In genomic region chr19:25506616-25507015, GRCm38 (mm10) we compare ENCODE assay signal across 10 mouse cellular contexts. TPM values are rescaled to one million over a fixed set of nuclear protein-coding genes. Genes with fewer than 3 reads are reported as not detected.
DNase-seq lines count a peak whose midpoint lies in the region; ATAC-seq lines count a peak whose summit lies in the region.
"Had no signal": no experiment of that assay in that cellular context is flagged by ENCODE, and none has a peak within 500 bp of the region (broad histone marks: within the 10 kb centered on the region; RNA-seq: fewer than 3 reads in every experiment).

No protein-coding gene starts in this region.

- no peaks in the 10 kb centered on the region for H3K36me3 ChIP-seq in heart, embryonic 10.5 days
- no peaks in the 10 kb centered on the region for H3K36me3 ChIP-seq in hindbrain, embryonic 14.5 days (replicated peaks; ENCODE audit: control insufficient read depth, insufficient read depth)
- no peaks in the 10 kb centered on the region for H3K36me3 ChIP-seq in midbrain, embryonic 16.5 days (ENCODE audit: control insufficient read depth, insufficient read depth, low read length)

- H3K9me3 ChIP-seq in heart, embryonic 10.5 days: no peaks in the 10 kb centered on the region
- no peaks in the 10 kb centered on the region for H3K9me3 ChIP-seq in hindbrain, embryonic 14.5 days (ENCODE audit: control insufficient read depth, low read length)
- H3K9me3 ChIP-seq in midbrain, embryonic 16.5 days (replicated peaks; ENCODE audit: control insufficient read depth, low read length, poor library complexity, severe bottlenecking): no peaks in the 10 kb centered on the region

- no peak overlapping the region for H3K9ac ChIP-seq in hindbrain, embryonic 14.5 days
- H3K9ac ChIP-seq in midbrain, embryonic 16.5 days (ENCODE audit: low read depth, low read length): no peak overlapping the region

- ATAC-seq in hindbrain, embryonic 14.5 days (ENCODE audit: low FRiP score): no peak
- no peak for ATAC-seq in midbrain, embryonic 16.5 days

- no peak for DNase-seq in heart, embryonic 10.5 days (ENCODE audit: low spot score)
- DNase-seq in heart, adult 9 months (ENCODE audit: low spot score in 2 of 2): no peak
- peak; percentile 31 for DNase-seq in embryo, embryonic 9.5 days (ENCODE audit: extremely low spot score)
- DNase-seq in hindbrain, embryonic 14.5 days (ENCODE audit: low spot score): no peak
- DNase-seq in urinary bladder, adult 18-20 months (ENCODE audit: low spot score in 2 of 2): no peak
- no peak for DNase-seq in lung, postnatal 14 days
- no peak for DNase-seq in gastrocnemius, adult 18-20 months (ENCODE audit: low spot score)

- 2% methylated on average over 23 of the region's 23 CpGs for WGBS in heart, embryonic 10.5 days
- 2% methylated on average over 23 of the region's 23 CpGs for WGBS in hindbrain, embryonic 14.5 days
- 3% methylated on average over 23 of the region's 23 CpGs for WGBS in midbrain, embryonic 16.5 days

- H3K4me2 ChIP-seq in hindbrain, embryonic 14.5 days (replicated peaks): peak overlapping the region; percentile 40
- peak overlapping the region; percentile 53 for H3K4me2 ChIP-seq in midbrain, embryonic 16.5 days (ENCODE audit: low read length)

- peaks cover 88% of the 10 kb centered on the region for H3K27me3 ChIP-seq in heart, embryonic 10.5 days (ENCODE audit: insufficient read depth, poor library complexity, severe bottlenecking)
- H3K27me3 ChIP-seq in hindbrain, embryonic 14.5 days (ENCODE audit: control insufficient read depth, insufficient read depth, low read length): peaks cover 75% of the 10 kb centered on the region
- peaks cover 45% of the 10 kb centered on the region for H3K27me3 ChIP-seq in midbrain, embryonic 16.5 days (ENCODE audit: control insufficient read depth, insufficient read depth, low read depth, low read length)

- peak overlapping the region; percentile 56 for H3K4me3 ChIP-seq in heart, embryonic 10.5 days
- H3K4me3 ChIP-seq in hindbrain, embryonic 14.5 days (replicated peaks; ENCODE audit: low read length): peak overlapping the region; percentile 22; the same call in 1 of the 2 replicates
- peak overlapping the region; percentile 3; the same call in 1 of the 2 replicates for H3K4me3 ChIP-seq in midbrain, embryonic 16.5 days (ENCODE audit: low read depth, low read length)

- peaks cover 22% of the 10 kb centered on the region for H3K4me1 ChIP-seq in heart, embryonic 10.5 days
- peaks cover 9% of the 10 kb centered on the region; the same call in 1 of the 2 replicates for H3K4me1 ChIP-seq in hindbrain, embryonic 14.5 days (replicated peaks; ENCODE audit: control insufficient read depth, insufficient read depth, low read length)
- H3K4me1 ChIP-seq in midbrain, embryonic 16.5 days (ENCODE audit: control insufficient read depth, insufficient read depth, low read length): peaks cover 13% of the 10 kb centered on the region

- no peak overlapping the region for H3K27ac ChIP-seq in heart, embryonic 10.5 days
- no peak overlapping the region for H3K27ac ChIP-seq in hindbrain, embryonic 14.5 days
- no peak overlapping the region for H3K27ac ChIP-seq in midbrain, embryonic 16.5 days (ENCODE audit: low read length)

RNA-seq across cellular contexts. Expression of gene Dmrt1, which starts 1.2 kb away (rescaled TPM):
- polyA plus RNA-seq in heart, embryonic 10.5 days (2016; fragmentation: Nextera tagmentation; extraction: Ambion mirVana): not detected in 2 replicates
- not detected in 2 replicates for polyA plus RNA-seq in hindbrain, embryonic 14.5 days (2014; fragmentation: Nextera tagmentation; extraction: Ambion mirVana)
- not detected in 2 replicates for polyA plus RNA-seq in midbrain, embryonic 16.5 days (2015; fragmentation: Nextera tagmentation; extraction: Ambion mirVana)
- total RNA-seq in gastrocnemius, adult 18-20 months (2021): not detected
- total RNA-seq: layer of hippocampus, postnatal 25 days had no signal
- polyA plus RNA-seq: C2C12 had no signal

Comparison
In these comparisons a context has a peak if more than half of its experiments do, and no peak if none do; other contexts are left out.
1. H3K4me3 ChIP-seq: peak in every context shown above with its lines; median percentile 56 in heart, embryonic 10.5 days; 22 in hindbrain, embryonic 14.5 days; 3 in midbrain, embryonic 16.5 days.